Mouse (Mus musculus) thymus, postnatal 36 days (tissue): ENCODE data around the gene 3110021N24Rik.
"Not testable (repeated sequence)": the region's sequence is repeated elsewhere in the genome, so short reads cannot be mapped to it uniquely, and the experiment has no call there.

Experiments used
- DNase-seq, 2 experiments: peaks; one replicate each; pipeline ENCODE4 v3.0.0; 2022; ENCODE audit warnings: mixed read lengths in 2 of 2

The 3110021N24Rik gene

GRCm38 (mm10) chr4:108719349-108719748 is at the start of gene 3110021N24Rik:
TSS of gene 3110021N24Rik (plus strand) at chr4:108719649.
- no peak for DNase-seq

GRCm38 (mm10) chr4:108686156-108686555 is 33.3 kb upstream of the 3110021N24Rik start:
- no peak for DNase-seq

- DNase-seq = not testable (repeated sequence)
Measured at GRCm38 (mm10) chr4:108687098-108687497, 32.4 kb upstream of the 3110021N24Rik start.

- DNase-seq = no peak
Measured at GRCm38 (mm10) chr4:108690479-108690878, 29.0 kb upstream of the 3110021N24Rik start.

- DNase-seq = no peak
Measured at GRCm38 (mm10) chr4:108691469-108691868, 28.0 kb upstream of the 3110021N24Rik start.

- no peak for DNase-seq
Measured at GRCm38 (mm10) chr4:108696934-108697333, 22.5 kb upstream of the 3110021N24Rik start.

GRCm38 (mm10) chr4:108708209-108708608 is 11.2 kb upstream of the 3110021N24Rik start:
- DNase-seq = no peak

GRCm38 (mm10) chr4:108721245-108721784 is 1.9 kb downstream of the 3110021N24Rik start:
- DNase-seq = no peak

- DNase-seq = no peak
Measured at GRCm38 (mm10) chr4:108724102-108724501, 4.7 kb downstream of the 3110021N24Rik start.

GRCm38 (mm10) chr4:108730450-108730849 is 11.0 kb downstream of the 3110021N24Rik start:
- DNase-seq = no peak

- no peak for DNase-seq
Measured at GRCm38 (mm10) chr4:108731582-108731981, 12.1 kb downstream of the 3110021N24Rik start.

GRCm38 (mm10) chr4:108746160-108746873 is 26.9 kb downstream of the 3110021N24Rik start:
- no peak for DNase-seq

- DNase-seq = no peak
Measured at GRCm38 (mm10) chr4:108759583-108759982, 40.1 kb downstream of the 3110021N24Rik start.

GRCm38 (mm10) chr4:108768527-108768926 is 49.1 kb downstream of the 3110021N24Rik start:
- DNase-seq = no peak

- no peak for DNase-seq
Measured at GRCm38 (mm10) chr4:108779763-108780056, 60.3 kb downstream of the 3110021N24Rik start.

- peak; percentile 72 to 74 for DNase-seq
Measured at GRCm38 (mm10) chr4:108780057-108780863, 60.8 kb downstream of the 3110021N24Rik start, which contains the start of gene Zfyve9. TSS of gene Zfyve9 (minus strand) at chr4:108780798.

- no peak for DNase-seq
Measured at GRCm38 (mm10) chr4:108780864-108781205, 61.4 kb downstream of the 3110021N24Rik start.

- no peak for DNase-seq
Measured at GRCm38 (mm10) chr4:108781596-108781995, 62.1 kb downstream of the 3110021N24Rik start.

GRCm38 (mm10) chr4:108782421-108783085 is 63.1 kb downstream of the 3110021N24Rik start:
- DNase-seq = no peak

GRCm38 (mm10) chr4:108789258-108789936 is 69.9 kb downstream of the 3110021N24Rik start:
- no peak for DNase-seq

GRCm38 (mm10) chr4:108790507-108790906 is 71.1 kb downstream of the 3110021N24Rik start:
- no peak for DNase-seq

GRCm38 (mm10) chr4:108793941-108794340 is 74.5 kb downstream of the 3110021N24Rik start:
- DNase-seq = no peak

- no peak for DNase-seq
Measured at GRCm38 (mm10) chr4:108796701-108797100, 77.3 kb downstream of the 3110021N24Rik start.
